Mouse (Mus musculus) embryonic facial prominence, embryonic 13.5 days (tissue): ENCODE measurements around the gene Ogfod1. TPM values are rescaled to one million over a fixed set of nuclear protein-coding genes. Genes with fewer than 3 reads are reported as not detected.
A peak's percentile ranks its signal among the peaks of the same experiment; 100 is the strongest.

Source experiments
- ATAC-seq: fragments of 200-750 bp; cut with Nextera tagmentation; 2 replicates; pipeline ENCODE4 v1.8.0; 2017; ENCODE audit warnings: low read depth; ENCODE audit not compliant: insufficient number of reproducible peaks, insufficient read depth, low FRiP score, low TSS enrichment
- H3K27ac ChIP-seq: fragments of 300-500 bp; sonication (generic); 2 replicates; pipeline ENCODE4 v1.5.1; 2015; ENCODE audit warnings: moderate library complexity, mild to moderate bottlenecking, inconsistent platforms
- H3K27me3 ChIP-seq: fragments of 300-500 bp; sonication (generic); 2 replicates; pipeline ENCODE4 v1.6.1; 2015; ENCODE audit warnings: mild to moderate bottlenecking, inconsistent platforms
- H3K36me3 ChIP-seq: fragments of 300-500 bp; sonication (generic); 2 replicates; pipeline ENCODE4 v1.6.1; 2015; ENCODE audit warnings: mild to moderate bottlenecking, inconsistent platforms
- H3K4me1 ChIP-seq: fragments of 300-500 bp; sonication (generic); 2 replicates; pipeline ENCODE4 v1.6.1; 2015; ENCODE audit warnings: inconsistent platforms
- H3K4me2 ChIP-seq: fragments of 300-500 bp; sonication (generic); 2 replicates; pipeline ENCODE4 v1.6.1; 2015; ENCODE audit warnings: moderate library complexity, mild to moderate bottlenecking, inconsistent platforms
- H3K4me3 ChIP-seq: fragments of 300-500 bp; sonication (generic); 2 replicates; pipeline ENCODE4 v1.5.1; 2015; ENCODE audit warnings: mild to moderate bottlenecking, inconsistent platforms
- H3K9ac ChIP-seq: fragments of 300-500 bp; sonication (generic); 2 replicates; pipeline ENCODE4 v1.6.1; 2015; ENCODE audit warnings: mild to moderate bottlenecking, inconsistent platforms
- H3K9me3 ChIP-seq: fragments of 300-500 bp; sonication (generic); 2 replicates; pipeline ENCODE4 v1.6.1; 2016; ENCODE audit warnings: inconsistent platforms
- WGBS: fragments of 180-500 bp; shearing (Covaris S2); methylation state at CpG from one replicate; pipeline ENCODE4 v1.1.7; 2015; ENCODE audit warnings: mixed read lengths; 5-methylcytosine and 5-hydroxymethylcytosine counted together
- polyA plus RNA-seq: library from polyadenylated mRNA; unstranded; fragments of >200 nt; fragmentation: Nextera tagmentation; extraction: Ambion mirVana; gene quantifications from 2 replicates; pipeline ENCODE4 v1.2.1, GENCODE M21; 2015

Gene Ogfod1
- polyA plus RNA-seq: 15.6 and 18.1 TPM in 2 replicates

DNA sequence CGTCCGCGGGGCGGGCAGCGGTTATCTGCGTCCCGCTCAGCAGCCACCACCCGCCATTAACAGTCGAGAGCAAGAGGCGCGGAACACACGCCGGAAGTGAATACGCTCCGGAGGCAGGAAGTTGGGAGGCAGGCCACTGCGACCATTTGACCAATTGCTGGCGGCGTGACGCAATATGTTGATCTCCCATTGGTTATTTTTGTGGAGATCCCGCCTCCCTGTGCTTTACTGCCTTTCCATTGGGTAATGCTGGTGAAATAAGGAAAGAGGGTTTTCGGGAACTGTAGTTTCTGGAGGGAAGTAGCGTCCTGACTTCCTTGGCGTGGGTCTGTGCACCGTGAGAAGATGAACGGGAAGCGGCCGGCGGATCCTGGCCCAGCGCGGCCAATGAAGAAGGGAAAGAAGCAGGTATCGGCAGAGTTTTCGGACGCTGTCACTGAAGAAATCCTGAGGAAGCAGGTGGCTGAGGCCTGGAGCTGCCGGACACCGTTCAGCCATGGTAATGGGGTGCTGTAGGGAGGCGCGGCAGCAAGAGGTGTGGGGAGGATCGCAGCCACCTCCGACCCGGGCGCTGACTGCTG, at the start of gene Ogfod1, which contains the start of gene Nudt21:
Ogfod1 (plus strand) TSS at position 255 of the 581 bp plus-strand sequence.
Nudt21 (minus strand) TSS at position 88 of the 581 bp plus-strand sequence.
- no peaks in the 10 kb centered on the region for H3K9me3 ChIP-seq
- H3K27me3 ChIP-seq: no peaks in the 10 kb centered on the region
- peak within 1 kb of the TSS; percentile 84 for H3K27ac ChIP-seq
- peak within 1 kb of the TSS; percentile 70 for H3K4me3 ChIP-seq
- peak within 1 kb of the TSS; percentile 82 for H3K4me2 ChIP-seq
- WGBS: under 1% methylated on average over 41 of the region's 41 CpGs
- peaks cover 3% of the 10 kb centered on the region; the same call in 1 of the 2 replicates for H3K36me3 ChIP-seq
- peak; percentile 96 for ATAC-seq
- H3K9ac ChIP-seq: peak within 1 kb of the TSS; percentile 79
- peaks cover 24% of the 10 kb centered on the region for H3K4me1 ChIP-seq

DNA sequence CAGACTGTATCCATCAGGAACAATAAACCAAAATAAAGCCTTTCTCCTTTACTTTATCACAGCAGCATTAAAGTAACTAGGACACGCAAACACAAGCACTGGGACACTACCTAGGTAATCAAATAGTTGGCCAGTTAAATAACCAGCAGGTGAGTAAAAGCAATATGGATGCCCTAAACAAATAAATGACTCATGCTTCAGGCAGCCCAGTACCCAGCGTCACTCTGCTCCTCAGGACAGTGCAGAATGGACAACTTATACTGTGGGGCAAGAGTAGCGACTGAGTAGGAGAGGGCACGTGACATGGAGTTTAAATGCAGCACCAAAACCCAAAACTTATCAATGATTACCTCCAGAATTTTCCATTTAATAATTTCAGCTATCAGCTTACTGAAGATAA, 47.3 kb upstream of the Ogfod1 start:
- WGBS: 95% methylated on average over 4 of the region's 4 CpGs
- H3K4me3 ChIP-seq: no peak overlapping the region
- H3K27ac ChIP-seq: no peak overlapping the region
- H3K36me3 ChIP-seq: peaks cover 59% of the 10 kb centered on the region
- H3K9me3 ChIP-seq: 0 out of 2 replicates have a peak, but pooled peaks cover 5% of the 10 kb centered on the region
- H3K4me1 ChIP-seq: no peaks in the 10 kb centered on the region
- H3K27me3 ChIP-seq: no peaks in the 10 kb centered on the region
- no peak overlapping the region for H3K9ac ChIP-seq
- no peak overlapping the region for H3K4me2 ChIP-seq
- no peak for ATAC-seq

DNA sequence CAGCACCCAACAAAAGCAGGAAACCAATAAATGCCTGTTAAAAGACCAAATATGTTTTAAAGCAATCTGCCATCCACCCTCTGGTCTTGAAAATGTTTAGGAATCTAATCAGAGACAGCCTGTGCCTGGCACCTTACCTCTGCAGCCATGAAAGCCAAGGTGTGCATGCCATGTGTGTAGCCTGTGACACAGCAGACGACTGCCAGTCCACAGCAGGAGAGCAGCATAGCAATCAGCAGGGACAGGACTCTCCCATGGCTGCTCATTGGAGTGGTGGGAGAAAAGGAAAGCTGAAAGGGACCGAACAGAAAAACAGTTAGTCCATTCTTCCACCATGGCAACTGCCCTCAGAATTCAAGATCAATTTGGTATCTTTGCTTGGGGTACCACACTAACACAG, 38.0 kb upstream of the Ogfod1 start:
- H3K36me3 ChIP-seq: peaks cover 64% of the 10 kb centered on the region
- H3K27me3 ChIP-seq: no peaks in the 10 kb centered on the region
- 89% methylated on average over 2 of the region's 2 CpGs for WGBS
- H3K4me1 ChIP-seq: no peaks in the 10 kb centered on the region
- no peak overlapping the region for H3K27ac ChIP-seq
- no peak overlapping the region for H3K4me2 ChIP-seq
- H3K9ac ChIP-seq: no peak overlapping the region
- H3K9me3 ChIP-seq: no peaks in the 10 kb centered on the region
- ATAC-seq: no peak
- no peak overlapping the region for H3K4me3 ChIP-seq

DNA sequence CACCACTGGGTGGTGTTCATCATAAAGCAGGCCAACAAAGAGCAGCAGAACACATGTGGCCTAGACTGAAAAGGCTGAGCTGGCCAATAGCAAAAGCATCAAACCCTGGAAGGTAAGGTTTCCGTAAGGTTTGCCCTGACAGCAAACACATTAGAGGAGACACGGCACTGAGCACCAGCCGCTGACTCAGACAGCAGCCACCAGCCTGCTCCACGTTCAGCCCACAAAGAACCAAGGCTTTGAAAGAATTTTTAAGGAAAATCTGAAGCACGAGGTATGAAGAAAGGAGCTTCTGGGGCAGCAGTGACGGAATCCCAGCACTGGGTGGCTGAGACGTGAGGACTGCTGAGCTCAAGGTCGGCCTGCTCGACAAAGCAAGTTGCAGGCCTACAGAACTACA, 32.9 kb upstream of the Ogfod1 start:
- H3K9ac ChIP-seq: no peak overlapping the region
- peaks cover 52% of the 10 kb centered on the region for H3K36me3 ChIP-seq
- H3K27ac ChIP-seq: no peak overlapping the region
- no peaks in the 10 kb centered on the region for H3K9me3 ChIP-seq
- H3K4me2 ChIP-seq: no peak overlapping the region
- no peak overlapping the region for H3K4me3 ChIP-seq
- WGBS: 87% methylated on average over 9 of the region's 9 CpGs
- ATAC-seq: no peak
- no peaks in the 10 kb centered on the region for H3K27me3 ChIP-seq
- peaks cover 4% of the 10 kb centered on the region; the same call in 1 of the 2 replicates for H3K4me1 ChIP-seq

DNA sequence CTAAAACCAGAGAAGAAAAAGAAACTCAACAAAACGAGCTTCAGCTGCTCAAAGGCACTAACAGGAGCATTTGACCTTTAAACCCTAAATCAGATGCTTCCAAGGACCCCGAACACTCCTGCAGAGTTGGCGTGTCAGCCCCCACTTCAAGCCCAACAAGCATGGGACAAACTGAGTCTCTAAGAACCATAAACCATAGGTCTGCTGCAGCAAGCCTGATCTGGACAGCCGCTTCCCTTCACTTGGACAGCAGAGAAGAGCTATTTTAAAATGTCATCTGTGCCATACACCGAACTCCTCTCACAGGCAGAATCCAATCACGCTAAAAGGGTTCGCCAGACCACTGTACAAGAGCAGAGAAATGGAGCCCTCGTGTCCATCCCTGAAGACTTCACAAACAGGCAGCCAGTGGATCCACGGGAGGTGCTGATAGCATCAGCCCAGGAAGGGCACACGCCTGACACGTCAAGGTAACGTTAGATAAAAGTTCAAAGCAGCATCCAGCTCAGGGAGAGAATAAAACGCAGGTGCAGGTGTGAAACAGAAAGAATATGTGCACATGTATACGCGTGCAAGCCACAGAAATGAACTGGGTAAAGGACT, 27.7 kb upstream of the Ogfod1 start:
- Histone ChIP-seq H3K4me3 (no peak overlapping the region), H3K4me2 (no peak overlapping the region), H3K36me3 (peaks cover 12% of the 10 kb centered on the region), H3K9ac (no peak overlapping the region), H3K9me3 (no peaks in the 10 kb centered on the region), H3K4me1 (peaks cover 24% of the 10 kb centered on the region), H3K27me3 (no peaks in the 10 kb centered on the region), H3K27ac (no peak overlapping the region)
- WGBS: 56% methylated on average over 15 of the region's 15 CpGs
- no peak for ATAC-seq

DNA sequence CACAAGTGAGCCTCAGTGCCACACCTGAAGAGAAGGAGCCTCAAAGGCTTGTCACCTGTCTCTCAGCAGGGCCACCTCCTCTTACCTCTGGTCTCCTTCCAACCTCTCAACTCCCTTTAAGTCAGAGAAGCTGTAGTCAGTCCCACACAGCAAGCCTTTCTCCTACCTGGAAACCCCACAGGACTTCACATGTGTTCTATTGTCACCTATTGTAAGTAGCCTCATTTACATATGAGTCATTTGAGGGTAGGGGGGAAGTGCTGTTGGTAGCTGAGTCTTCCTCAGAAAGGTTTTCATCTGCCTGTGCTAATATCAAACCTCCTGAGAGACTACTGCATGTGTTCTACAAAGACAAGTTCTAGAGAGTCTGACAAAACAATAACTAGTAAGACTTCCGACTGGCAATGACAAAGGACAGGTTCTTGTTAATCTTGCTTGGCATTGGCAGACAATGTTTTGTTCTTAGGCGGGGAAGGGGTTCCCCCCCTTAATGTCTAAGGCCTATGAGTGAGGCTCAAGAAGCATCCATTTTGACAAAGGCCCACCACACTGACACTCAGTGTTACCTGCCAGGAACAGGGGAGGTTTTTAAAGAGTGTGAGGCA, 26.8 kb upstream of the Ogfod1 start:
- no peak overlapping the region for H3K27ac ChIP-seq
- no peak for ATAC-seq
- H3K4me3 ChIP-seq: no peak overlapping the region
- H3K4me1 ChIP-seq: peaks cover 24% of the 10 kb centered on the region
- no peak overlapping the region for H3K9ac ChIP-seq
- WGBS: 66% methylated on average over 2 of the region's 2 CpGs
- H3K36me3 ChIP-seq: 0 out of 2 replicates have a peak, but pooled peaks cover 5% of the 10 kb centered on the region
- no peaks in the 10 kb centered on the region for H3K9me3 ChIP-seq
- H3K27me3 ChIP-seq: no peaks in the 10 kb centered on the region
- H3K4me2 ChIP-seq: peak overlapping the region; percentile 90

DNA sequence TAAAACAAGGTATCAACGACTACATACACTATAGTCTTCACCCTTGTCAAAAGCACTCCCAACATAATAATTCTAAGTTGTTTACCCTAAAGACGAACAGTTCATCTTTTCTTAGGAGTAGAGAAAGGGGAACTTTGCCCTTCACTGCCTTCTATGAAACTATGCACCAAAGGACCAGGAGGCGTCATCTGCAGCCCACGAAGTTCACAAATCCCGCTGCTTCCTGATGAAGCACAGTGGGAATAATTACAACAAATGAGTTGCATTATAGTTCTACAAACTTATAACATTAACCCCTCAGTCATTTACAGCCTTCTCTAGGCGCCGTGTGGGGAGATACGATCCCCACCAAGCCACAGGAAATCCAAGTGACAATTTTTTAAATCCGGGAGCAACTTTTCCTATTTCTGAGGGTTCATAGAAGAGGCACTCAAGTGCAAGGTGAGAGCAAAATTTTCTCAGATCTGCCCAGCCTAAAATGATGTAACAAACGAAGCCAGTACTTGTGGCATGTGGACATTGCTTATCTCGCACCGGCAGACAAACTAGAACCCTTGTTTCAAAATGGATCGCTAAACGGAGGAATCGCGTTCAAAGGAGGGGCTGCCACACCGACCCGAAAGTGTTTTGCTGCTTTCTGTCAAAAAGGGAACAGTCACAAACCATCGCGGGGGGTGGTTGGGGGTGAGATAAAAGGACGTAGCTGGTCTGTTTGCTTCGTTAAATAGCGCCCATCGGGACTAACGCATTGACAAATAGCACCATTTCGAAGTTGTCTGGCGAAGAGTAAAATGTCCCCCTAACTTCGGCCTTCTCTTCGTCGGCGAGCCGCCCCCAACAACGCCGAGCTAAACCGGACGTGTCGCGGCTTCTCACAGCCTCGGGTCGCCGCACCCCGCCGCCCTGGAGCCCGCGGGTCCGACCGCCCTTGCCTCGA, 25.7 kb upstream of the Ogfod1 start:
- Histone ChIP-seq H3K4me2 (peak overlapping the region; percentile 90), H3K9ac (peak overlapping the region; percentile 93), H3K4me3 (peak overlapping the region; percentile 78), H3K4me1 (peaks cover 24% of the 10 kb centered on the region), H3K36me3 (0 out of 2 replicates have a peak, but pooled peaks cover 3% of the 10 kb centered on the region), H3K27me3 (no peaks in the 10 kb centered on the region), H3K27ac (peak overlapping the region; percentile 92), H3K9me3 (no peaks in the 10 kb centered on the region)
- ATAC-seq: no peak
- WGBS: 4% methylated on average over 48 of the region's 48 CpGs

DNA sequence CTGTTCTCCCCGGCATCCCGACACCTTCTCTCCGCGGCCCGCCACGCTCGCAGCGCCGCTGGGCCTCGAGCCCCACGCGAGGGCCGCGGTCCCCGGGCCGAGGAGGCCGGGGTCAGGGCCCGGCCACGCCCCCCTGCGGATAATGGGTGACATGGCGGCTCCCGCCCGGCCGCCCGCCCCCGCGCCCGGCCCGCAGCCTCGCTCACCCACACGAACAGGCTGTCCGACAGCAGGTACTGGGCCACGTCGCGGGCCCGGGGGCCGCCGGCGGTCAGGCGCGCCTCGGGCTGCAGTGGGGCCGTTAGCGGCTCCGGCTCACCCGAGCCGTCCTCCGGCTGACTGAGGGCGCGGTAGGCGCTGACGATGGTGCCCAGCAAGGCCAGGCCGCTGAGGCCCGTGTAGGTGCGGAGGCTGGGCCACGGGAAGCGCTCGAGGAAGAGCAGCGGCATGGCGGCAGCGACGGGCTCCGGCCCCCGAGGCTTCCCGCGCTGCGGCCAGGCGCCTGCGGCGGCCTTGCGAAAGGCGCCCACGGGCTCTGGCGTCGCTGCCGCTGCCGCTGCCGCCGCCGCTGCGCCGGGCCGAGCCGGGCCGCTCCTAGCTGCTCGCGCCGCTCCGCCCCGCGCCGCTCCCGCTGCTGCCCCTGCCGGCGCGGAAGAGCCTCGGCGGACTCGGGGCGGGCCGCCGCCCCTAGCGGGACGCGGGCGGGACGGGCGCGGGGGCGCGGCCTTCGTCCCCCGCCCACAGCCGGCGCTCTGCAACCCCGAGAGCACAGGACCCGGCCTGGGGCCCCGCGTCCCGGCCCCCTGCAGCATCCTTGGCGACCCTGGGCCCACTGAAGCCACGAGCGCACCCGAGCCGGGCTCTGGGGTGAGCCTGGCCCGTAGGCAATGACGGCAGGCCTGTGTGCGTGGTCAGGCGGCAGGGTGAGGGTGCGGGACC, 24.7 kb upstream of the Ogfod1 start, which contains the start of gene Amfr:
Amfr (minus strand) TSS at position 830 of the 939 bp plus-strand sequence.
- Histone ChIP-seq H3K9ac (peak within 1 kb of the TSS; percentile 93), H3K27ac (peak within 1 kb of the TSS; percentile 92), H3K27me3 (no peaks in the 10 kb centered on the region), H3K36me3 (no peaks in the 10 kb centered on the region), H3K9me3 (no peaks in the 10 kb centered on the region), H3K4me2 (peak within 1 kb of the TSS; percentile 90), H3K4me1 (peaks cover 24% of the 10 kb centered on the region), H3K4me3 (peak within 1 kb of the TSS; percentile 78)
- under 1% methylated on average over 113 of the region's 130 CpGs for WGBS
- ATAC-seq: peak; percentile 88

DNA sequence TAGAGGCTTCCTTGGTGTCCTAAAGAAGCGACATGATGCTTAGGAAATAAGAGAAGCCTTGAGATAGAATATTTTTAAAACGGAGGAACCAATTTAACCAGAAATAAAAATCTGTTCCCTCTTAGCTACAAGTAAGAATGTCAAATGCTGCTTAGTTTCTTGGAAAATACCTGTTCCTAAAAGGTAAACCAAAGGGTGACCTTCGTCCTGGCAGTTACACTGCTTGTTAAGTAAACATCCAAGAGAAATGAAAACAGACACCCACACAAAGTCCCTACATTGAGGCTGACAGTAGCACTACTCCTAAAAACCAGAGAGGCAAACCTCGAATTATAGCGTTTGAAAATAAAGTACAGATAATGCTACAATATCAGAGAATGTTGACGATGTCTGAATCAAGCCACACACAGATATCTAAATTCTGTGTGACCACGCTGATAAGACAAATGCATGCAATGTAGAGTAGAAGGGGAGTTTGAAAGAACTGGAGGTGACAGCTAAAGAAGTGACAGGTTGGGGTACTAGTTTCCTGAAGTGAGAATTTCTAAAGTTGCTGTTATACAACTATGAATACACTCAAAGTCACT, 23.9 kb upstream of the Ogfod1 start:
- Histone ChIP-seq H3K9ac (peak overlapping the region; percentile 93), H3K9me3 (no peaks in the 10 kb centered on the region), H3K27ac (peak overlapping the region; percentile 92), H3K4me3 (peak overlapping the region; percentile 78), H3K4me1 (peaks cover 24% of the 10 kb centered on the region), H3K36me3 (no peaks in the 10 kb centered on the region; the same call in 1 of the 2 replicates), H3K4me2 (peak overlapping the region; percentile 90), H3K27me3 (no peaks in the 10 kb centered on the region)
- WGBS: 38% methylated on average over 7 of the region's 7 CpGs
- ATAC-seq: no peak

DNA sequence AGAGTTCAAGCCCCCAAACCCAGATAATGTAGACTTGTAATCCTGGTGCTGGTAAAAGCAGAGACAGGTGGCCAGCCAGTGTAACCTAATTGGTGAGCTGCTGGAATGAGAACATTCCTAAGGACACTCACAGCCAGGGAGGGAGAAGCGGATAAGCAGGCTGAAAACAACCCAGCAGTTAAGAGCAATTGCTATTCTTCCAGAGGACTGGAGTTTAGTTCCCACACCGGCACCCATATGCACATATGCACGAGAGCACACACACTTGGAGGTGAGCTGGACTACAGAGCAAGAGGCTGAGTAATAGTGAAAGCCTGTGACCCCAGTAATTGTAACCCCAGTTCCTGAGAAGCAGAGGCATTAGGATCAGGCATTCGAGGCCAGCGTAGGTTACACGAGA, 13.1 kb upstream of the Ogfod1 start:
- Histone ChIP-seq H3K27ac (no peak overlapping the region), H3K36me3 (peaks cover 84% of the 10 kb centered on the region), H3K9me3 (no peaks in the 10 kb centered on the region), H3K4me2 (no peak overlapping the region), H3K27me3 (no peaks in the 10 kb centered on the region), H3K4me3 (no peak overlapping the region), H3K9ac (no peak overlapping the region), H3K4me1 (no peaks in the 10 kb centered on the region)
- no peak for ATAC-seq
- 94% methylated on average over 6 of the region's 6 CpGs for WGBS
